Mouse (Mus musculus) megakaryocyte progenitor cell, adult 5-6 weeks (primary cell): ENCODE measurements around the gene Tbc1d22a. TPM values are rescaled to one million over a fixed set of nuclear protein-coding genes. Genes with fewer than 3 reads are reported as not detected.
"Not testable (repeated sequence)": the region's sequence is repeated elsewhere in the genome, so short reads cannot be mapped to it uniquely, and the experiment has no call there.

Source experiments
- ATAC-seq: replicated peaks from 2 replicates; pipeline ENCODE4 v1.8.0; 2016; ENCODE audit warnings: mild to moderate bottlenecking, moderate TSS enrichment, inconsistent platforms; ENCODE audit not compliant: poor library complexity
- total RNA-seq, 2 experiments: library from RNA; stranded (forward) in 1 of 2; stranded (reverse) in 1 of 2; fragments of 157-497, 149-512 nt in 1 of 2; fragments of 200-1000 nt in 1 of 2; gene quantifications; 2 replicates each; pipeline versions ENCODE4 v1.2.3 to v1.2.4; 2015 to 2017

The Tbc1d22a gene
- total RNA-seq (2015), result 12.2 and 12.6 TPM in 2 replicates
- total RNA-seq (2017), result 17.3 and 19.8 TPM in 2 replicates

DNA sequence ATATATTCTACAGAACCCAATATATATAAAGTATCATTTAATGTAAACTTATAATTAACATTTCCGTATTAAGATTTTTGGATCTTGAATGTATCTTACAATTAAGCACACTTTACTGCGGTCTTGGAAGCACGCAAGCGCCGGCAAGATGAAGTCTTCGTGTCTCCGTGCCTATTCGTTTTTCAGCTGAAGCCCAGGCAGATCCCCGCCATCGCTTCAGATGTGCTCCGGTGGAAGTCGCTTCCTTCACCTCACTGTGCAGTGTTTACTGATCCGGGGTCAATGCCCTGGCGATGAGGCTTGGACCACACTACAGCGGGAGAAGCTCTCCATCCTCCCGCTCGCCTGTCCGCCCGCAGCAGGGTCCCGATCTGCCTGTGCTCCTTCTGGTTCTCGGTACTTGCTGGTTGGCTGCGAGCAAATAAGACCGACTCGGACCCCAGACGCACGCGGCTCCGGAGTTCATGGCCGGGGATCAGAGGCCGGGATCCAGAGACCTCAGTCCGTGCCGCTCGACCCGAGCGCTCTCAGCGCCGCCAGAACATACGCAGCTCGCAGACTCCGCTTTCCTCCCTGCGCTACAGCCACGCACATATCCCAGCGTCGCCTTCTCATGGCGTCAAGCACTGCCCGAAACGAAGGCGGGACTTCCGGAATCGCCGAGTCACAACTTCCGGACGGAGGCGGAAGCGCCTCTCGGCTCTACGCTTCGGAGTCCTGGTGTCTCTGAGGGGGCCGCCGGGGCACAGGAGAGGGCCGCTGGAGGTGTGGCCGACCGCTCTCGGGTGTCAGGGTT is at the start of gene Tbc1d22a:
Tbc1d22a (plus strand) TSS at position 707 of the 796 bp plus-strand sequence.
- peak; percentile 94 for ATAC-seq

DNA sequence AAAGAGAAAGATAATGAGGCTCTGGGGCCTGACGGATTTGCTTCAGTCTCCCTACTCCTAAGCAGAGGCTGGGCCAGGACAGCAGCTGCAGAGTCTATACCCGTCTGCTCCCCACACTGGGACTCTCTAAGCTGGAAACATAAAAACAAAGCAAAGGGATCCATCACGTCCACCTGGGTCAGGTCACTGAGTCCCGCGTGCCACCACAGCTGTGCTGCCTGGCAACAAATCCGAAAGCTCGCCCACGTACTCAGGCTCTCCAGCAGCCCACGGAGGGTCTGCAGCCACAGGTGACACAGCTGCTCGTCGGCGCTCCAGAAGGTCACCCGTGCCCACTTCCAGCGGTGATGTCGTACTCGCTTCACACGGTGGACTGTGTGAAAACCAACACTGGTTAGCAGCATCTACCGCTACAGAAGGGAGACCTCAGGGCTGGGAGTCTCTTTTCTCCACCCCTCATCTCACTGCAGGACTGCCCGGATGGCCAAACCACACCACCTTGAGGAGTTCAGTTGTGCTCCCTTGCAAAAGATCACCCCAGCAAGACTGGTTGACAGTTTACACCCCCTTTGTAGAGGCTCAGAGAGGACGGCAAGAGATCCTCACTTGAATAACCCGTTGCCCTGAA is 49.4 kb upstream of the Tbc1d22a start:
- ATAC-seq, result no peak

DNA sequence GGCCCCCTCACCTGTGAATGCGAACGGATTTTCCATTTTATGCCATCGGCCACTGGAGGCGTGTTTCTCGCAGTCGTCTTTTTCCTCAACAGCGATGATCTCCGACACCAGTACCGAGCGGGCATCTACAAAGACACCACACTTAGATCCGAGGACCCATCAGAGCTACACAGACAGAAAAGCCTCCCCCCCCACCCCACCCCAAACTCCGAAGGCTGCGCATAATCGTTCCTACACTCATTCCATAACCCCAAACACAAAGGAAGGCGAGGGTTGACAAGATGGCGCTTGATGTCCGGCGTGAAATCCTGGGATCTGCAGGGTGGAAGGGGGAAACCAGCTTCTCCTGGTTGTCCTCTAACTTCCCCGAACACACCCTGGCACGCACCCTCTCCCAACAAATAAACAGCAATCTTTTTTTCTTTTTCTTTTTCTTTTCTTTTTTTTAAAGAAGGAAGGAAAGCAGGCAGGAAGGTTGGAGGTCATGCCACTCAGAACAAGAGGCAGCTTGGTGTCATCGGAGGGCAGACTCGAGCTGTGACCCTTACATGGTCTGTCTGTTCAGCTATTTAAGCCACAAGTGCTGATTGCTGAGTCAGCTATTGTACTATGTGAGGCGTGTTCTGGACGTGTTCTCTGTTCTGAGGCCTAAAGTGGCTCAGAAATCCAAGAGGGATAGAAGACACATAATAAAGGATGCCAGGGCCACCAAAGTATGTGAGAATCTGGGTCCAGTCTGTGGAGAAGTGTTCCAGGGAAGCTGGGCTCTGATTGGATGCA is 48.3 kb upstream of the Tbc1d22a start:
- no peak for ATAC-seq

DNA sequence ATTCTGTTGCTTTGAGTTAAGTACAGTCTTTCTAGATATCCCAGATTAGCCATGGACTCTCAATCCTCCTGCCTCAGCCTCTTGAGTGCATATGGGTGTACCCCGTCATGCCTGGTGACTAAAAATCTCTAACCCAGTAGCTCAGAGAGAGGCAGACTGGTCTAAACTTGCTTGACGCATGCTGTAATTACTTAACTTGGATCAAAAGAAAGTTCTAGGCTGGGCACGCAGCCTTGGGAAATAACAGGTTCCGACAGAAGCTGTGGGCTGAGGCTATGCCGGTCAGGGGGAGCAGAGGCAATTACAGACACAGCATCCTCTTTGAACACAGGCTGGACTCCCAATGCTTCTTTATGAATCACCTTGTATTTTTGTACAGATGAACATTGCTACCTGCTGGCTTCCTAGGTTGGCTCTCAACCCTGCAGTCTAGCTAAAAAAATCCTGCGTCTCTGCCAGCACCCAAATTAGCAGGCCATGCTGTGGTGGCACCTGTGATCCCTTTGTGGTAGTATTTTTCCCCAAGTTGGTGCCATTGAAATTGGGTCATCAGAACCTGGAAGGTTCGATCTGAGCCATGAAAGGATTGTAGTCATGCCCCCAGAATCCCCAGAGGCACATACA is 47.1 kb upstream of the Tbc1d22a start:
- ATAC-seq, result no peak

DNA sequence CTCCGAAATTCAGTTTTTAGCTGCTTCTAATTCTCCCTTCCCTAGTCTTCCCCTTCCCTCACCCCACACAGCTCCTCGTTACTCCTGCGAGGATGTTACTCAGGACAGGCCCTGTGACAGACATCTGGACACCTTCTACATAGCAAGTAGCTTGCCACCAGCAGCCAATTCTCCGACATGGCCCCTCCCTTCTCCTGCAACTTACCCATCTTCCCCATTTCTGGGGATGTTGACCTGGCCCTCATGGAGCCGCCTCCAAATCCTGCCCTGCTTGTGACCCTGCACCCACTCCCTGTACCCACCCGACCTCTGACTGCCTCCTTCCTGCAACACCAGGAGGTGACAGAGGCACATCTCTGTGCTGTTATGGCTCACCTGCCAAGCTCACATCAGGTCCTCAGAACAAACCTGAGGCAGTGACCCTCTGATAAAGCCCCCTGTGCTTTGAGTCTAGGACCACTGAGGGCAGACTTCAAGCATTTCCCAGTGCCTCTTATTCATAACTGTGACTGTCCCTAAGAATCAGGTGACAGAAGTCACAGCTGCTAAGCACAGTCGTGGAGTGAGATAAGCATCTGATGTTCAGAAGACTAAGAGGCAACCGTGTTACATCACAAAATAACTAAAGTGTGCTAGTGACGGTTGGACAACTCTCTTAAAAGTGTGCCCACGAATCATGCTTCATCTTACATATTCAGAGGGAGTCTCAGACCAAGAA is 46.3 kb upstream of the Tbc1d22a start:
- ATAC-seq, result peak; percentile 13; the same call in 1 of the 2 replicates

DNA sequence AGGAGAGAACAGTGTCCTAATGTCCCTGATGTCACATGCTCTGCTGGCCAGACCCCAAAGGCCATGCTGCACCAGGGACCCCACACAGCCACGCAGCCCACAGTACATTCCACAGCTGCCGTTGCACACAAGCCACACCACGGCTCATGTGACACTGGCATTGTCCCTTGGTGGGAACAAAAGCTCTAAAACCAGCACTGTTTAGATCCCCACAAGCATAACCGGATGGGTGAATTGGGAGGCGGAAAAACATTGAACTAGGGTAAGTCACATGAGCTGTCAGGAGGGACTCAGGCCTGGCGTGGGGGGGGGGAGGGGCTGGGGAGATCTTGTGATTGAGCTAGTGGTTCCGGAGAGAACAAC is 45.8 kb upstream of the Tbc1d22a start:
- ATAC-seq, result peak; percentile 25

DNA sequence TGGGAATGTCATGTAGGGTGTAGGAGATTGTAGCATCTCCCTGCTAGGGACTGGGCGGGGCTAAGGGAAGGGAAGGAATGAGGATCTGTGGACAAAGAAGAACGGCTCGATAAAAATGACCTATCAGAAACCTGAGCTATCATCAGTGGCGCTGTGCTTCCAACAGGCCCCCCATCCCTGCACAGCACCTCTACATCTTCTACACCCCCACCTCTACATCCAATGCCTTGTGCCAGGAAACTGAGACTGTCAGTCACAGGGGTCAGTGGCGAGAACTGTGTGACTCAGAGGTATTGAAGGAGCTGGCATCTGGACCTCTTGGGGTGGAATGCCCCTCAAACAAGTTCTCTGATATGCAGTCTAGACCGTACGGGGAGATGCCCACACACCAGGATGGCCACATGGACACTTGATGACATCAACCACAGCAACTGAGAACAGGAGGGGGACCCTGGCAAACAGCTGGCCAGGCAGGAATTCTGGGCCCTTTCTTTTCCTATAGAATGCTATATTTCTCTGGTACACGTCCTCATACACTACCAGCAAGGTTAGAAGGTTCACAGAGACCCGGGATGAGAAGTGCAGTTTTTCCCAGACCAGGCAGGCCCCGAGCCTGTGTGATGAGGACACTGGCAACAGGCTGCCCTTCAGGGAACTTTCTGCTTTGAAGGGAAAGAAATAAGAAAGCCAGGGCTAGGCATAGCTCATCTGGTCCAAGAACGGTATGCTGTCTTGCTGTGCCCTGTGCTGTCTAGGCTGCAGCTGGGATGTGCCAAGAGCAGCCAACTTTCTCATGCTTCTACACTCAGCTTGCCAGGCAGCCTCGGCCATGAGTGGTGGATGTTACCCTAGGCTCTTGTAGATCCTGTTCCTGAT is 45.1 kb upstream of the Tbc1d22a start:
- 0 out of 2 replicates have a peak, but pooled peaks have one; percentile 5 for ATAC-seq

DNA sequence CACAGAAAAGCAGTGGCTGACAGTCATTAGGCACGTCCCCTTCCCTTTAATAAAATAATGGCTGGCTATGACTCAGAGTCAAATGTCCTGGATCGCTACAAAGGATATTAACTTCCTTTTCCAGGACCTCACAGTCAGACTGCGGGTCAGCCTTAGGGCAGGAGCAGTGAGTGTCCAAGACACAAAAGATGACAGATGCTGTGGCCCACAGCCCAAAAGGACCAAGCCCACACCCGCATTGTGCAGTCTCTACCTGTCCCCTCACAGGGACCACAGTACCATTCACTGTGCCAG is 44.5 kb upstream of the Tbc1d22a start:
- no peak for ATAC-seq

DNA sequence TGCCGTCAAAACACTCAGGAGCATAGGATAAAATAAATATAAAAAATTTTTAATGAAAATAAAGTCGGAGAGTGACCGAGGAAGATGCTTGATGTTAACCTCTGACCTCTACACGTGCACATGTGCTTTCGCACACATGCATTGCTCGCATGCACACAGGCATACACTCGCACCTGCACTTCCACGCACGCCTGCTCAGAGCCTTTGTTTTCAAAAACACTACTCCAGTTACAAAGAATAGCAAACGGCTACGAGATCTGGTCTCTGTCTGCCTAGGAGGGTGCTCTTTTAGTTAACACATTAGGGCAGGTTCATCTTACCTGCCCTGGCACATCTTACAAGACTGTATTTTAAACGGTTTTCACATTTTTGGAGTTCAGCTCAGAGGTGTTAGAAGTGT is 42.9 kb upstream of the Tbc1d22a start:
- no peak for ATAC-seq

DNA sequence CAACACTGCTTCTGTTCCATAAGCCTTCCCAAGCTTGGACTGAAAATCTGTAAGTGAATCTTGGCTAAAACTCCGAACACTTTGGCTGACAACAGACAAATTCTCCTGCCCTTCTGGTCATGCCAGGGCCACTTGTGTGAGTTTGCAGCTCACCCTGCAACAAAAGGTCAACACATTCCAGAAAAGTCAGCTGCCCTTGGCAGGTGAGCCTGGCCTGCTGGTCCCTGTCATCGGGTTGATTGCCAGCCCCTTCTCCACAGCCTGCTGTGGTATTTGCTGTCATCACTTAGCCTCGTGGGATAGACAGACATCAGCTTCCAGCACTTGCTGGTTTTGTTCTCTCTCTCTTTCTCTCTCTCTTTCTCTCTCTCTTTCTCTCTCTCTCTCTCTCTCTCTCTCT is 42.1 kb upstream of the Tbc1d22a start:
- no peak for ATAC-seq

DNA sequence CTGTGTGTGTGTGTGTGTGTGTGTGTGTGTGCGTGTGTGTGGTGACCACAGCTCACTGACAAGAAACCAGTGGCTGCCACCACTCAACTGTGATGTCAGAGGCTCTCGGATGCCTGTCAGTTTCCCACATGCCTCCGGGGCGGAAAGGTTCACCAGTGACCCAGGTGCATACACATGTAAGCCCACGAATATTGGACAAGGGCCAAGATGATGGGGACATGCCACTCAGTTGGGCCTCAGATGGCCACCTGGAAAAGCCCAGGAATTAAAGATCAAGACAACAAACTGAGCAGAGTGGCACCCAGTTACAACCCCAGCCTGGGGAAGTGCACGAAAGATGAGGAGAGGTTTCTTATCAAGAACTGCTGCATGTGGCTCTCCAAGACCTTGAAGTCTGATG is 41.7 kb upstream of the Tbc1d22a start:
- ATAC-seq, result no peak

DNA sequence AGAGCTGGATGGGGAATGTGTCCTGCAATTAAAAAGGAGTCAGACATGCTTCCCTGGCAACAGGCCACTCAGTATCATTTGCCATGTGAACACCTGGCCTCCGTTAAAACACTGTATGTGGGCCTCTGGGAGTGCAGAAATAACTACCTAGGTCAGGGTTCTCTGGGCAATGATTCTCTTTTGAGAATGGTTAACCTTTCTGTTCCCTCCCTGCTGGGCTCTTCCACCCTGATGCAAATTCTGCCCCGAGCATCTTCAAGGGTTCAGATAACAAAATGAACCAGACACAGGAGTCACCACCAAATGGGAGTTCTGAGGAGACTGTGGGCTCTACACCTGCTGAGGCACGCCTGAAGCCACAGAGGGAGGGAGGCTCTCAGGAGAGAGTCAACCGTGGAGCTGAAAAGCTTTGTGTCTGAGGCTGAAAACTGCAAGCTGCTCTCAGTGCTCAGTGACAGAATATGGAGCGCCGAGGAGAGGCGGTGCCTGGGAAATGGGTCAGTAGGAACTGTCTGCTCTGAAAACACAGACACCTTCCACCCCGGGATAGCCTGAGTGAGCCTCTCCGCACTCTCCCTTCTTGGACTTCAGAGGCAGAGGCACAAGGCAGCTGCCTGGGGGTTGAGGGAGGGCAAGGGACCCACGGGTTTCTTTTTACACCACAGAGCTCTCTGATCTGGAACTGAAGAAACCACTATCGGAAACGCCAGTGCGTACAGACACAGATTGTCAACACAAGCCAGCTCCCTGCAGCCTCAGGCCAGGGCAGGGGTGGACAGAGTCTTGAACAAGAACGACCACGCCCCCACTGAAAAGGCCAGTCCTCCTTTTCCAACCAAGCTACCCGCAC is 40.9 kb upstream of the Tbc1d22a start:
- ATAC-seq, result peak; percentile 62

DNA sequence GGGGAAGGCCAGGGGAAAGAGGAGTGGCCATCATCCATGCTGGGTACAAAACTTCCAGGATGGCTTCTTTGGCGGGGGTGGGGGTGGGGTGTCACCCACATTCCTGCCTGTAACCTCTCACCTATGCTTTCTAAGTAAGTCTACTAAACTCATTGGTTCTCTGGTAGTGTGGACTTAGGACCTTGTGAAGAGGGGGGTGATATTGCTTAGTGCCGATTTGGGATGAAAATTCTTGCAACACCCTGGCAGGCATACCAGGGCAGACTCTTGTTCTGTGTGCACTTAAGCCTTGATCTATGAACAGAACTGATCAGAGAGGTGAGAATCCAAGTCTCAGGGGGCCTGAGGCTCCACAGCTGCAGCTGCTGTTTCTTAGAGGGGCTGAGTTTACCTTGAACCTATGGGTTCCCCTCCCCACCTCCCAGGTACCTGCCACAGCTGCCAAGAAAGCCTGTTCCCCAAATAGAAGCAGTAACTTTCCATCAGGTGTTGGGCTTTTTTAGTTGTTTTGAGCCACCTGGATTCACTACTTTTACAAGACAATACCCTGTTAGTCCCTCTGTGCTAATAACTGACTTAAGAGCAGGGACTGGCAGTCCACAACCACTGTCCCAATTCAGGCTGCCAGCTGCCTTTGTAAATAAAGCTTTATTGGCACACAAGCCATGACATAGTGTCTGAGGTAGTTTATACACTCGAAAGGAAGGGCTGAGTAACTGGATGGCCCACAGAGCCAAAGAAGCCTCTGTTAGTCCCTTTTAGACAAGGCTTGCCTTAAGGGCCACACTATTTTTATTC is 38.8 kb upstream of the Tbc1d22a start:
- ATAC-seq, result no peak

DNA sequence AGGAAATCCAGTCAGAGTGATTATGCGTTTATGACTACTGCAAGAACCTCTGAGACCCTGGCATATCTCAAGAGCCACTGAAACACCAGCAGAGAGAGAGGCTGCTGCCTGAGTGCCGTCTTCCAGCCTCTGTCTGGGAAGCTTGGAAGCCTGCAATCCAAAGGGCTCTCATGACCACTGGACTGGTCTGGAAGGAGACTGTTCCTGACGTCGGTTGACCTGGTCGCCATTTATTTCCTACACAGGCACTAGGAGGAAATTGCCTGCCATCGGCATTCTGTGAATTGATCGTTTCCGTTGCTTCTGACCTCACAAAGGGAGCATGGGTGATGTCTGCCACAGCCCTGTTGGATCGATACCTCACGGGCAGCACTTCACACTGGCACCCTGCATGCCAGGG is 38.1 kb upstream of the Tbc1d22a start:
- no peak for ATAC-seq

DNA sequence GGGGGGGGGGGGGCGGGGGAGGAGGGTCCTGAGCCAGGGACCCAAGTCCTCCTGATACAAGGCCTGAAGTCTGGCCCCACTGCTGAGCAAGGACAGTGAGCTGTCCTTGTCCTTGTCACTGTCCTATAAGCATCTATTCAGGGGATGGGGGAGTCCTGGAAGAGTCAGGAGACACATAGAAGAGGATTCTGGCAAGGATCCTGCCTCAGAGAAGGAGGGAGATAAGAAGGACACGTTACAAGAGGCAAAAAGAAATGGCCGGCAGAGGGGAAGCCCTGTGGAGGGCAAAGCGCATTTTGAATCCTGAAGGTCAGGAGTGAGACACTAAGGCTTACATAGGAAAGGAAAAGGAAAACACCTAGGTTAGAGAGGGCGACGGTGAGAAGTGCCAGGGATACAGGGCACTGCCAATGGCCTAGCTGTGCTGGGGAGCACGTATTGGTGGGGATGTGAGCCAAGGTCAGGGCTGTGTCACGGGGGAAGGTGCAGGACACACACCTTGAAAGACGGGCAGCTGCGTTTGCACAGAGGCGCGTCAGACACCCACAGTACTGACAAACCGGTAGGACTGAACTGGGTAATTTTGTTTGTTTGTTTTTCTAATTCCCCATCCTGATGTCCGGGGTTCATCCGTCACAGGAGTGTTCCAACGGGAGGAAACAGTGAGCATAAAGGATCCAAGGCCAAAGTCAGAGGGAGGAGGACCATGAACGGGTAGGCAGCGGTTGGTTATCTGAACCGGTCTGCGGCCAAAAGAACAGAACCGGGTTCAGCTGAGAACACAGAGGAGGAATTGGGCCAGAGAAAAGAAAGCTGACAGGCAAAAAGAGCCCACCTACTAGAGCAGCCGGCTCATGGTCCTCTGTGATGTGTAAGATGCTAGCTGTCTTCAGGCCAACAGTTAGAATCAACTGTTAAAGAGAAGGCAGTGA is 37.2 kb upstream of the Tbc1d22a start:
- no peak for ATAC-seq

DNA sequence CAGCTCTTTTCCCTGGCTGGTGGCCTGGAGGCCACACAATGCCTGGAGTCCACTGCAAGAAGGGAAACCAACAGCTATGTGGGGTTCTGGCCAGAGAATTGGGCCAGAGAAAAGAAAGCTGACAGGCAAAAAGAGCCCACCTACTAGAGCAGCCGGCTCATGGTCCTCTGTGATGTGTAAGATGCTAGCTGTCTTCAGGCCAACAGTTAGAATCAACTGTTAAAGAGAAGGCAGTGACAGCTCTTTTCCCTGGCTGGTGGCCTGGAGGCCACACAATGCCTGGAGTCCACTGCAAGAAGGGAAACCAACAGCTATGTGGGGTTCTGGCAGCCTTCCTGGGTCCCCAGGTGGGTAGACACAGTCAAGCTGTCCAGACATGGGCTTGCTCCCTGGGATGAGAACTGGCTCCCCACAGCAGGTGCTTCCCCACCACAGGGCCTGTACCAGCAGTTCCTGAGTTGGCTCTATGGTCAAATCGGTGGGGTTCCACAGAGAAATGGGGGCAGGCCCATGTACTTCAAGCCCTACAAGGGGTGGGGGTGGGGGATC is 36.5 kb upstream of the Tbc1d22a start:
- ATAC-seq, result not testable (repeated sequence)

DNA sequence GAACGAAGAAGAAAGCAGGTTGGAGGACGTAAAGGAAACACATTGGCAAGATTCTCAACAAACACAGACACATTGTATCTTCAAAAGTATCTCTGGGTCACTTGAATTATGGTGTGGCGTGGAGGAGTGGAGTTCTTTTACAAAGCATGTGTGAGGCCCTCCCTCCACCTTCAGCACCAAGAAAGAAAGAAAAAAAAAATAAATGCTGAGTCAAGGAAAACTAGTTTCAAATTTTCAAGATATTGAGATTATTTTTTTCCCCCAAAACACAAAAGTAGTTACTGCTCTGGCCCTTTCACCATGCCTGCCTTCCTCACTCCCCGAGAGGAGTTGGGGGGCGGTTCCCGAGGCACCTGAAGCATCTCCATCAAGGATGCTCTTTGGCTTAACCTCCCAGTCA is 35.7 kb upstream of the Tbc1d22a start:
- ATAC-seq, result no peak
